Mouse (Mus musculus) ZHBTc4 (cell line): ENCODE data around the gene Cdc42ep4.

Source experiments
- DNase-seq: peaks from one replicate; pipeline ENCODE4 v3.0.0-alpha.2; 2011; ENCODE audit warnings: low read depth, low spot score

Cdc42ep4 gene

DNA sequence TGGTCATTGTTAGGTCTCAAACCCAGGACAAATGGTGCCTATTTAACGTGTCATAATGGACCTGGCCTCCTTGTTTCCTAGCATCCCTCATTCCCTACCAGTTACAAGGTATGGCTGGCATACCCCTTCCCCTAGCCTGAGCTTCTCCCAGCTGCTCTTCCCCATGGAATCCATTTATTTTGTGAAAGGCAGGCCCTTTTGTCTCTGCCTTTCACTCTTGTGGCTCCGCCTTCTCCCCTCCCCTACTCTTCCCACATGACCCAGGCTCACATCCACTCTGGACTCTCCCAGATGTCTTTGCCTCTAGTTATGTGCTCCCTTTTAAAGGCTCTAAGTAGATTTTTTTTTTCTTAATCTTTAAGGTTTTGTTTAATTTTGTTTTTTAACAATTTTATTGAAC is 64.7 kb downstream of the Cdc42ep4 start:
- DNase-seq: peak; percentile 74

DNA sequence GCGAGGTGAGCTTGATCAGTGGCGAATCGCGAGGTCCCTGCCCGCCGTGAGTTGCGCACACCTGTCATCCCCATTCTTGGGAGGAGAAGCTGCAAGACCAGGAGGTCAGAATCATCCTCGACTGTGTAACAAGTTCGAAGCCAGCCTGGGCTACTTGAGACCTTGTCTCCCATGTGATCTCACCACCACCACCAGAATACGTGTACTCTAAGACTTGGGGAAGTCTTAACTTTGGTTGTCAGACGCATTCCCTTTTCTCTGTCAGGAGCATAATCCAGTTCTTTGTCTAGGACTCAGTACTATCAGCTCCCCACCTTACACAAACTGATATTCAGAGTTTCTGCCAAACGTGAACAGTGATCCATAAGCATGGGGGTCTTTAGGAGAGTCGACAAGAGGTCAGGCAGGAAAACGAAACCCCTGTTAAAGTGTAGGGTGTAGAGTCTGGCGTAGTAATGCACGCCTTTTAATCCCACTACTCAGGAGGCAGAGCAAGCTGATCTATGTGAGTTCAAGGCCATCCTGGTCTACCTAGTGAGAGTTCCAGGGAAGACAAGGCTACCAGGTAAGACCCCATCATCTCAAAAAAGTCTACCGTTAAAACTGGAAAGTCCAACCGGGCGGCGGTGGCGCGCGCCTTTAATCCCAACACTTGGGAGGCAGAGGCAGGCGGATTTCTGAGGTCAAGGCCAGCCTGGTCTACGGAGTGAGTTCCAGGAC is 66.8 kb downstream of the Cdc42ep4 start:
- DNase-seq: no peak

DNA sequence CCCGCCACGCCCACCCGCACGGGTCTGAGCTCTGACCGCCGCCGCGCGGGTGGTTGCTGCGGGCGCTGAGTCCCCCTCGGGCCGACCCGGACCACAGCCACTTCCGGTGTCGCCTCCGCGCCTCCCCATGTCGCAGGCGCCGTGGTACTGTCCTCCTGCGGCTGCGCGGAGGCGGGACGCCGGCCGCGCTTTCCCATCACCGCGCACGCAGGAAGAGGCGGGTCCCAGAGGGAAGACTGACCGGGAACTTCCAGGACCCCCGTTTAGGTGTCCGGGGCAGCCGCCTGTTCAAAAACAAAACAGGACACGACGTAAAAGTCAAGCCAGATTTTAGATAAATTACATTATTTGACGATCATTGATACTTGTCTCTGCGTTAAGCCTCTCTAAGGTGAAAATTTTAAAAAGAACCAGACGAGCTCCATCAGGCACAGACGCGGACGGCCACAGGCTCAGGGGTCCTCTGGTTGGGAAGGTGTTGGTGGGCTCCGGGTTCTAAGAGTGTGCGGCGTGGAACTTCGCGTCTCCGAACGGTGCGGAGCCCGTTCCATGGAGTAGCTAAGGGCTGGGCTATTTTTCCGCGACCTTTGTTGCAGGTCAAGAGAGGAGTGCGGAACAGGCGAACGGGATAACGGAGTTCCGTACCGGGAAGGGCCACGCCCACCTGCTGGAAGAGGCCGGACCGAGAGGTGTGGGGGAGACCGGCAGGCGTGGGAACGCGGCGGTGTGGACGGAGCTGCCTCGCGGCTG is 67.5 kb downstream of the Cdc42ep4 start, which contains the start of the genes Fam104a and D11Wsu47e:
TSS of gene Fam104a (minus strand) at position 199 of the 750 bp plus-strand sequence.
TSS of gene D11Wsu47e (plus strand) at position 456 of the 750 bp plus-strand sequence.
- peak; percentile 98 for DNase-seq

DNA sequence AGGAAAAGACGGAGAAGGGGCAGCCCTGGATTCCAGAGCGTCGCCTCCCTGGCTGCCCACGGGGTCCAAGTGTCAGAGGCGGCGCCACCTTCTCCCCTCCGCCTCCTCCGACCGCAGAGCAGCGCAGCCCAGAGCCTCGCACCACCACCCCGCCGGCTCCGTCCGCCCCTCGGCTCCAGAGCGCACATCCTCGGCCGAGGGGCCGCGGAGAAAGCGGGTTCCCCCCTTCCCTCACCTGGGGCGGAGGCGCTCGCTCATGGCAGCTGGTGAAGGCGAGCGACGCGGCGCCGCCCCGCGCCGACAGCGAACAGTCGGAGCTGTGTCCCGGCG is 68.1 kb downstream of the Cdc42ep4 start:
- no peak for DNase-seq

DNA sequence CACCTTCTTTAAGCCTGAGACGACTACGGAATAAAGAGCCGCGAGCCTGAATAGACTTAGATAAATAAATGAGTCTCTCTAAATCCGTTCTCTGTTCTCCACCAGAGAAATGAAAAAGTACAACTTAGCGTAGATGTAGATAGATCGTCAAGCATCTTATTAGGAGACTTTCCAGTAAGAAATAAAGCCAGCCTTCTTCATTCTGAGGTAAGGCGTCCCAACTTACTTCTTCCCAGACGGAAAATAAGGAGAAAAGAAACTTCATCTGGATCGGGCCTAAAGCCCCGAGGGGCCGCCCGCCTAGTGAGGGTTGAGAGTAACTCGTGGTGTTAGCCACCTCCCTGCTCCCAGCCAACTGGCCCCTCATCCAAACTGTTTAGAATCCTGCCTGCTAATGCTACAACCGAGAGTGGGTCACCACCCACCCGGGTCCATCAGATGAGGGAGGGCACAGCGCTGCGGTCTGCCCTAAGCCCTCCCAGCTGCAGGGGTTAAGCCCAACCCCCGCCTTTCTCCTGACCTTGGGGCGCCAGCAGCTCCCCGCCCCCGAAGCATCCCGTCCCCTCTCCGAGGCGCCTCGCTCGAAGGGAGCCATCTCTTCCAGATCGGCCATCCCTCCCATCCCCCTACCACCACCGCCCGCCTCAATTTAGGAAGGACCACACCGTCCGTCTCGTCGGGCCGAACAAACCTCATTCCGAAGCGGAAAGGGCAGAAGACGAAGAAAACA is 68.6 kb downstream of the Cdc42ep4 start:
- DNase-seq: peak; percentile 80

DNA sequence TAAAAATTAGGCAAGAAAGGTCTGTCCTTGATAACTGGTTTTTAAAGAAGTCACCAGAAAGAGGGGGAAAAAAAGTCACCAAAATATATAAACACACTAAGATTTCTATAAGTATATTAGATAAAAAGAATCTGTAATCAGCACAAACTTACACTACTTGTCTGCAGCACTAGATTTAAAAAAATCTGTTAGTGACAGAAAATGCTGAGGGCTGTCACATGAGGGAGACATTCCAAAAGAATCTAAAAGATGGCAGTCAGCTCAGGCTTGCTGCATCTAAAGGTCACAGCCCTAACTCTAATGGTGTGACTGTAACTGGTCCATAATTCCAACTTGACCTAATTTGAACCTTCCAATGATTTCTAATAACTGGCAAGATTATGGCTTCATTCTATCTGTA is 69.7 kb downstream of the Cdc42ep4 start:
- no peak for DNase-seq

DNA sequence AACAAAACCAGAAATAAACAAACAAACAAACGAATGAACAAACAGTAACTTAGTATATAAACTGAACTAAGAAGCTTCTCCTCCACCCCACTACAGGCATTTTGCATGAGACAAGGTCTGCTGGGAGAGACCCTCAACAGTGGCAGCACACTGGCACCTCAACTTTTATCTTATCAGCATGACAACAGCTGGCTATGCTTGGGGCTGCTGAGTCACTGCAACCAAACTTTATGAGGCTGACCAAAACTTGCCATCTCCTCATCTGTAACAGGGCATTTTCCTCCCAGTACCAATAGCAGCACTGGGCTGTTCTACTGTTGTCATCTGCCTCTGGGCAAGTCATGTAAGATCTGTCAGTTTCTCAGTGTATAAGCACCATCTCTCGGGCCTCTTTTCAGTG is 70.7 kb downstream of the Cdc42ep4 start:
- no peak for DNase-seq

DNA sequence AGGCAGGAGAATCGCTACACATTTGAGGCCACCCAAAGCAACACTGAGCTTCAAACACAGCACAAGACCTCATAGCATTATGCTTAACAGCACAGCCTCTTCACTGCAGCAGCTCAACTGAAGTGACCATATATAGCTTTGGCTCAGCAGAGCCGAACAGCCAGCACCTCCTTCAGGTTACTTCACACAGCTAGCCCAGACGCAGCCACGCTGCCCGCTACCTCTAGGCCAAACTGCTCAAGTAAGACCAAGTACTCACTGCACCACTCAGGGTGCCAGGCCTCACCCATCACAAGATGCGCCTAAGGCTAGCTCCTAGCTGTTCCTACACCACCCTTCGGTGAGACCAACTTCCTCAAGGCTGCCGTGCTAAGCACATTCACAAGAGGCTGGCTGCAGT is 73.3 kb downstream of the Cdc42ep4 start:
- peak; percentile 33 for DNase-seq

DNA sequence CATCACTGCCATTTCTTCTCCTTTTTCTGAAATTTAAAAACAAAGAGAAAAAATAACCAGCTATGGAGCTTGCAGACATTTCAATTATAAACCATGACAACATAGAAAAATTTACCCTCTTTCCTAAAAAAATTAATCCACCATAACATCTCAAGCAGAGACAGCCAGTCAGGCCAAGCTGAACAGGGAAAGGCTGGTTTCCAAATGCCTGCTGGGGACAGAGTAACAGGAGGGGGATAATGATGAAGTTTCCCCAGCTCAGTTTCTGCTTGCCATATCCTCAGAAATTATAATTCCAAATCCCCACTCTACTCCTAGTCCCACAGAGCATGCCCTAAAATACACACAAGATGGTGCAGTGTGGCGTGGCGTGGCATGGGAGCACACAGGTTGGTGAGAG is 74.3 kb downstream of the Cdc42ep4 start:
- no peak for DNase-seq
